Mouse (Mus musculus) mouse embryonic stem cell (cell line): Measurements from ENCODE around the gene Sfswap.

ENCODE experiments used
- in situ Hi-C, 2 experiments: fragments of 300-500 bp; cut with MboI; formaldehyde crosslinking; loops; 1 replicate in 1 of 2; 3 replicates in 1 of 2; pipeline ENCODE4 v1.14.3; 2019 to 2020; ENCODE audit warnings: low sequenced_read_pairs in 2 of 2, low pct_unique_long_range_greater_than_20kb in 1 of 2, mixed read lengths in 1 of 2; ENCODE audit not compliant: unreplicated experiment in 1 of 2

Gene Sfswap

GRCm38 (mm10) chr5:129523166-129523565 is 22.1 kb downstream of the Sfswap start:
- in situ Hi-C loops: no loop called here

- in situ Hi-C loops: no loop called here
Measured at GRCm38 (mm10) chr5:129524751-129525150, 23.7 kb downstream of the Sfswap start.

- in situ Hi-C loops: no loop called here
Measured at GRCm38 (mm10) chr5:129527162-129527561, 26.1 kb downstream of the Sfswap start.

GRCm38 (mm10) chr5:129529571-129529970 is 28.6 kb downstream of the Sfswap start:
- in situ Hi-C loops: no loop called here

- in situ Hi-C loops: no loop called here
Measured at GRCm38 (mm10) chr5:129533731-129534130, 32.7 kb downstream of the Sfswap start.

GRCm38 (mm10) chr5:129534500-129534899 is 33.5 kb downstream of the Sfswap start:
- in situ Hi-C loops: no loop called here

- in situ Hi-C loops: no loop called here
Measured at GRCm38 (mm10) chr5:129535021-129535420, 34.0 kb downstream of the Sfswap start.

- in situ Hi-C loops: no loop called here
Measured at GRCm38 (mm10) chr5:129535431-129535830, 34.4 kb downstream of the Sfswap start.

GRCm38 (mm10) chr5:129538826-129539225 is 37.8 kb downstream of the Sfswap start:
- in situ Hi-C loops: no loop called here

GRCm38 (mm10) chr5:129542236-129542635 is 41.2 kb downstream of the Sfswap start:
- in situ Hi-C loops: no loop called here

GRCm38 (mm10) chr5:129545787-129546186 is 44.8 kb downstream of the Sfswap start:
- in situ Hi-C loops: no loop called here

GRCm38 (mm10) chr5:129549716-129550115 is 48.7 kb downstream of the Sfswap start:
- in situ Hi-C loops: no loop called here

GRCm38 (mm10) chr5:129550790-129551189 is 49.8 kb downstream of the Sfswap start:
- in situ Hi-C loops: no loop called here

GRCm38 (mm10) chr5:129551991-129552390 is 51.0 kb downstream of the Sfswap start:
- in situ Hi-C loops: no loop called here

- in situ Hi-C loops: no loop called here
Measured at GRCm38 (mm10) chr5:129553642-129554041, 52.6 kb downstream of the Sfswap start.

GRCm38 (mm10) chr5:129558591-129558990 is 57.6 kb downstream of the Sfswap start:
- in situ Hi-C loops: loop anchor here in 1 of 2 experiments (5.0 kb wide), 1 partner anchor 46 kb away; no protein-coding TSS in a partner anchor

- in situ Hi-C loops: loop anchor here in 1 of 2 experiments (5.0 kb wide), 1 partner anchor 47 kb away; no protein-coding TSS in a partner anchor
Measured at GRCm38 (mm10) chr5:129559283-129559682, 58.3 kb downstream of the Sfswap start.

- in situ Hi-C loops: no loop called here
Measured at GRCm38 (mm10) chr5:129562342-129562741, 61.3 kb downstream of the Sfswap start.

GRCm38 (mm10) chr5:129568596-129568995 is 67.6 kb downstream of the Sfswap start:
- in situ Hi-C loops: no loop called here

- in situ Hi-C loops: loop anchor here in 1 of 2 experiments (25.0 kb wide), 2 partner anchors 241 to 391 kb away; no protein-coding TSS in a partner anchor
Measured at GRCm38 (mm10) chr5:129578201-129578600, 77.2 kb downstream of the Sfswap start.

GRCm38 (mm10) chr5:129580046-129580445 is 79.0 kb downstream of the Sfswap start:
- in situ Hi-C loops: loop anchor here (10.0 to 25.0 kb wide), 4 partner anchors 195 to 515 kb away; no protein-coding TSS in a partner anchor
